Mouse (Mus musculus): Measurements from ENCODE around the gene Pcgf6. TPM values are rescaled to one million over a fixed set of nuclear protein-coding genes. Genes with fewer than 3 reads are reported as not detected.

Pcgf6 gene
- polyA plus RNA-seq, 1 experiment from 2014 or later: 33.7 TPM

DNA sequence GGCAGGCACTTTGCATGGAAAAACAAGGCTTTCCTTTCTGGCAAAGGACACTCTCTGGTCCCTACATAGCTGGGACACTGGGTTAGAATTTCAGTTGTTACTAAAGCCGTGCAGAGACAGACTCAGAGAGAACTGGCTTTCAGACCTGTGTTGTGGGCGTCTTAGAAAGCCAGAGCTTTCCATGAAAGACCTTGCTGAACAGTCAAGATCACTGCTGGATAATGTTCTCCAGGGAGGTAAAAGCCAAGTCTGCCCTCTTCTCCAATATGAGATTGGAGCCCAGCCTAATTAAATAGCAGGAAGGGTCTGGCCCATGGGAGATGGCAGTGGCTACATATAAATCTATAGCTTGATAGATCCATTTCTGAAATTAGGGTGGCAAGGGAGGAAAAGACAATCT is 32.4 kb downstream of the Pcgf6 start:
- Histone ChIP-seq H3K4me3 (ENCODE audit: low read depth, low read length) (peak overlapping the region; percentile 27), H3K27ac (ENCODE audit: low read depth, low read length) (peak overlapping the region; percentile 46), H3K4me2 (peak overlapping the region; percentile 41), H3K9ac (ENCODE audit: low read length) (peak overlapping the region; percentile 32), H3K9me3 (ENCODE audit: control insufficient read depth, low read length) (no peaks in the 10 kb centered on the region), H3K36me3 (ENCODE audit: control insufficient read depth, insufficient read depth, low read length) (no peaks in the 10 kb centered on the region), H3K27me3 (ENCODE audit: control insufficient read depth, insufficient read depth, low read length) (peaks cover 30% of the 10 kb centered on the region), H3K4me1 (ENCODE audit: control insufficient read depth, insufficient read depth, low read length) (peaks cover 13% of the 10 kb centered on the region)
- DNase-seq (ENCODE audit: low spot score, missing footprints) (peak; percentile 83), ATAC-seq (ENCODE audit: low FRiP score) (no peak)
- WGBS: 38% methylated on average over 2 of the region's 2 CpGs

- peaks cover 35% of the 10 kb centered on the region for H3K27me3 ChIP-seq (ENCODE audit: control insufficient read depth, insufficient read depth, low read length)
- H3K4me2 ChIP-seq: peak overlapping the region; percentile 41
- H3K27ac ChIP-seq (ENCODE audit: low read depth, low read length): peak overlapping the region; percentile 46
- H3K36me3 ChIP-seq (ENCODE audit: control insufficient read depth, insufficient read depth, low read length): no peaks in the 10 kb centered on the region
- H3K4me3 ChIP-seq (ENCODE audit: low read depth, low read length): peak overlapping the region; percentile 27
- no peak for ATAC-seq (ENCODE audit: low FRiP score)
- no peaks in the 10 kb centered on the region for H3K9me3 ChIP-seq (ENCODE audit: control insufficient read depth, low read length)
- WGBS: 6% methylated on average over 3 of the region's 3 CpGs
- H3K9ac ChIP-seq (ENCODE audit: low read length): peak overlapping the region; percentile 32
- peaks cover 13% of the 10 kb centered on the region for H3K4me1 ChIP-seq (ENCODE audit: control insufficient read depth, insufficient read depth, low read length)
- peak; percentile 67 for DNase-seq (ENCODE audit: low spot score, missing footprints)
Measured at GRCm38 (mm10) chr19:47017831-47018230, 32.9 kb downstream of the Pcgf6 start.

DNA sequence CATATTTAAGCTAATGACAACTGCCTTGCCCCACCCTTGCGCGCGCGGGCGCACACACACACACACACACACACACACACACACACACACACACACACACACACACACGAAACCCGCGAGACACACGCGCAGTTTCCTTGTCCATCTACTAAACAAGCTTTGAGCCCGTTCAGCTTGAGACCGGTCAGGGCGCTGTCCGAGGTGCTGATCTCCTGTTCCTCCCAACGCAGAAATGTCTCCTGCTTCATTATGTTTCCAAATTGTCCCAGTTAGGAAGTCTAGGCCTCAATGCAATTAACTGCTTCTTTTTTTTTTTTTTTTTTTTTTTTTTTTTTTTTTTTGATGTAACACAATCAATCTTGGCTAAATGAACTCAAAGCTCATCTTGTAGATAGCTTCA is 34.2 kb downstream of the Pcgf6 start:
- Histone ChIP-seq H3K36me3 (ENCODE audit: control insufficient read depth, insufficient read depth, low read length) (no peaks in the 10 kb centered on the region), H3K9me3 (ENCODE audit: control insufficient read depth, low read length) (no peaks in the 10 kb centered on the region), H3K4me3 (ENCODE audit: low read depth, low read length) (peak overlapping the region; percentile 49), H3K9ac (ENCODE audit: low read length) (peak overlapping the region; percentile 65), H3K27me3 (ENCODE audit: control insufficient read depth, insufficient read depth, low read length) (peaks cover 39% of the 10 kb centered on the region), H3K27ac (ENCODE audit: low read depth, low read length) (no peak overlapping the region; the same call in 1 of the 2 replicates), H3K4me1 (ENCODE audit: control insufficient read depth, insufficient read depth, low read length) (peaks cover 13% of the 10 kb centered on the region), H3K4me2 (peak overlapping the region; percentile 52; the same call in 1 of the 2 replicates)
- DNase-seq (ENCODE audit: low spot score, missing footprints) (peak; percentile 96), ATAC-seq (ENCODE audit: low FRiP score) (no peak)
- WGBS: under 1% methylated on average over 15 of the region's 15 CpGs

- peak overlapping the region; percentile 52 for H3K4me2 ChIP-seq
- H3K4me1 ChIP-seq (ENCODE audit: control insufficient read depth, insufficient read depth, low read length): peaks cover 13% of the 10 kb centered on the region
- peak overlapping the region; percentile 65; the same call in 1 of the 2 replicates for H3K27ac ChIP-seq (ENCODE audit: low read depth, low read length)
- no peaks in the 10 kb centered on the region for H3K9me3 ChIP-seq (ENCODE audit: control insufficient read depth, low read length)
- peak overlapping the region; percentile 49 for H3K4me3 ChIP-seq (ENCODE audit: low read depth, low read length)
- peak overlapping the region; percentile 65 for H3K9ac ChIP-seq (ENCODE audit: low read length)
- ATAC-seq (ENCODE audit: low FRiP score) (no peak), DNase-seq (ENCODE audit: low spot score, missing footprints) (no peak)
- WGBS: 1% methylated on average over 9 of the region's 9 CpGs
- H3K36me3 ChIP-seq (ENCODE audit: control insufficient read depth, insufficient read depth, low read length): no peaks in the 10 kb centered on the region
- H3K27me3 ChIP-seq (ENCODE audit: control insufficient read depth, insufficient read depth, low read length): peaks cover 39% of the 10 kb centered on the region
Measured at GRCm38 (mm10) chr19:47015965-47016364, 34.7 kb downstream of the Pcgf6 start.

- Histone ChIP-seq H3K27me3 (ENCODE audit: control insufficient read depth, insufficient read depth, low read length) (peaks cover 39% of the 10 kb centered on the region), H3K27ac (ENCODE audit: low read depth, low read length) (peak overlapping the region; percentile 65), H3K36me3 (ENCODE audit: control insufficient read depth, insufficient read depth, low read length) (no peaks in the 10 kb centered on the region), H3K4me1 (ENCODE audit: control insufficient read depth, insufficient read depth, low read length) (peaks cover 13% of the 10 kb centered on the region), H3K9me3 (ENCODE audit: control insufficient read depth, low read length) (no peaks in the 10 kb centered on the region), H3K4me3 (ENCODE audit: low read depth, low read length) (peak overlapping the region; percentile 49), H3K9ac (ENCODE audit: low read length) (peak overlapping the region; percentile 65), H3K4me2 (peak overlapping the region; percentile 52)
- ATAC-seq (ENCODE audit: low FRiP score) (peak; percentile 6; the same call in 1 of the 2 replicates), DNase-seq (ENCODE audit: low spot score, missing footprints) (peak; percentile 92)
- 1% methylated on average over 37 of the region's 37 CpGs for WGBS
Measured at GRCm38 (mm10) chr19:47015396-47015795, 35.3 kb downstream of the Pcgf6 start.

- WGBS: under 1% methylated on average over 119 of the region's 124 CpGs
- H3K27me3 ChIP-seq (ENCODE audit: control insufficient read depth, insufficient read depth, low read length): peaks cover 39% of the 10 kb centered on the region
Measured at GRCm38 (mm10) chr19:47014447-47015381, 36.0 kb downstream of the Pcgf6 start, which contains the start of the genes Ina and Nt5c2. Gene Ina (plus strand): TSS chr19:47014698. Gene Nt5c2 (minus strand): TSS chr19:47015153.

DNA sequence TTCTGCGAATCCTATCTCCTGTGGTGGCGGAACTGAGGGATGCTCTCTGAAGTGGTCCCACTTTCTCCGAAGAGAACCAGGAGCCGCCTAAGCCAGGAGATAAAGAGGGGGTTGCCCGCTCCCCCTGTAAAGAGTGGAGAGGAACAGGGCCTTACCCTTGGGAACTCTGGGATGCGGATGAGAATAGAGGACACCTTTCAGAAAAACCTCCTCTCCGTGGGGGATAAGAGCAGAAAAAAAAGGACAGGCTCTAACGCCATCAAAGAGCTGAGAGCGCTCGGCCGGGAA is 36.6 kb downstream of the Pcgf6 start:
- no peaks in the 10 kb centered on the region for H3K9me3 ChIP-seq (ENCODE audit: control insufficient read depth, low read length)
- H3K27me3 ChIP-seq (ENCODE audit: control insufficient read depth, insufficient read depth, low read length): peaks cover 39% of the 10 kb centered on the region
- 2% methylated on average over 11 of the region's 11 CpGs for WGBS
- peak overlapping the region; percentile 49 for H3K4me3 ChIP-seq (ENCODE audit: low read depth, low read length)
- no peaks in the 10 kb centered on the region for H3K36me3 ChIP-seq (ENCODE audit: control insufficient read depth, insufficient read depth, low read length)
- H3K4me1 ChIP-seq (ENCODE audit: control insufficient read depth, insufficient read depth, low read length): peaks cover 11% of the 10 kb centered on the region
- no peak; the same call in 1 of the 2 replicates for ATAC-seq (ENCODE audit: low FRiP score)
- DNase-seq (ENCODE audit: low spot score, missing footprints): peak; percentile 90
- peak overlapping the region; percentile 52 for H3K4me2 ChIP-seq
- H3K9ac ChIP-seq (ENCODE audit: low read length): peak overlapping the region; percentile 65
- H3K27ac ChIP-seq (ENCODE audit: low read depth, low read length): peak overlapping the region; percentile 73

More at GRCm38 (mm10) chr19:47014447-47015381, 36.0 kb downstream of the Pcgf6 start, which contains the start of the genes Ina and Nt5c2:
- no peaks in the 10 kb centered on the region for H3K36me3 ChIP-seq (ENCODE audit: control insufficient read depth, insufficient read depth, low read length)
- peak; percentile 96 for DNase-seq (ENCODE audit: low spot score, missing footprints)
- H3K4me1 ChIP-seq (ENCODE audit: control insufficient read depth, insufficient read depth, low read length): peaks cover 13% of the 10 kb centered on the region
- H3K9me3 ChIP-seq (ENCODE audit: control insufficient read depth, low read length): no peaks in the 10 kb centered on the region
- peak within 1 kb of the TSS; percentile 52 for H3K4me2 ChIP-seq
- peak within 1 kb of the TSS; percentile 49 for H3K4me3 ChIP-seq (ENCODE audit: low read depth, low read length)
- peak; percentile 84 for ATAC-seq (ENCODE audit: low FRiP score)
- H3K9ac ChIP-seq (ENCODE audit: low read length): peak within 1 kb of the TSS; percentile 65
- H3K27ac ChIP-seq (ENCODE audit: low read depth, low read length): peak within 1 kb of the TSS; percentile 73

GRCm38 (mm10) chr19:47013340-47014158 is 37.2 kb downstream of the Pcgf6 start:
- 9% methylated on average over 20 of the region's 20 CpGs for WGBS
- H3K27me3 ChIP-seq (ENCODE audit: control insufficient read depth, insufficient read depth, low read length): peaks cover 39% of the 10 kb centered on the region

More at GRCm38 (mm10) chr19:47013340-47014158, 37.2 kb downstream of the Pcgf6 start:
- ATAC-seq (ENCODE audit: low FRiP score) (no peak), DNase-seq (ENCODE audit: low spot score, missing footprints) (peak; percentile 91)
- Histone ChIP-seq H3K9ac (ENCODE audit: low read length) (peak overlapping the region; percentile 65), H3K4me2 (peak overlapping the region; percentile 52), H3K4me3 (ENCODE audit: low read depth, low read length) (peak overlapping the region; percentile 49), H3K27ac (ENCODE audit: low read depth, low read length) (peak overlapping the region; percentile 73), H3K9me3 (ENCODE audit: control insufficient read depth, low read length) (no peaks in the 10 kb centered on the region), H3K36me3 (ENCODE audit: control insufficient read depth, insufficient read depth, low read length) (no peaks in the 10 kb centered on the region), H3K4me1 (ENCODE audit: control insufficient read depth, insufficient read depth, low read length) (peaks cover 11% of the 10 kb centered on the region)
